Comparison of ENCODE assay signal across 10 mouse cellular contexts in the genomic region with DNA sequence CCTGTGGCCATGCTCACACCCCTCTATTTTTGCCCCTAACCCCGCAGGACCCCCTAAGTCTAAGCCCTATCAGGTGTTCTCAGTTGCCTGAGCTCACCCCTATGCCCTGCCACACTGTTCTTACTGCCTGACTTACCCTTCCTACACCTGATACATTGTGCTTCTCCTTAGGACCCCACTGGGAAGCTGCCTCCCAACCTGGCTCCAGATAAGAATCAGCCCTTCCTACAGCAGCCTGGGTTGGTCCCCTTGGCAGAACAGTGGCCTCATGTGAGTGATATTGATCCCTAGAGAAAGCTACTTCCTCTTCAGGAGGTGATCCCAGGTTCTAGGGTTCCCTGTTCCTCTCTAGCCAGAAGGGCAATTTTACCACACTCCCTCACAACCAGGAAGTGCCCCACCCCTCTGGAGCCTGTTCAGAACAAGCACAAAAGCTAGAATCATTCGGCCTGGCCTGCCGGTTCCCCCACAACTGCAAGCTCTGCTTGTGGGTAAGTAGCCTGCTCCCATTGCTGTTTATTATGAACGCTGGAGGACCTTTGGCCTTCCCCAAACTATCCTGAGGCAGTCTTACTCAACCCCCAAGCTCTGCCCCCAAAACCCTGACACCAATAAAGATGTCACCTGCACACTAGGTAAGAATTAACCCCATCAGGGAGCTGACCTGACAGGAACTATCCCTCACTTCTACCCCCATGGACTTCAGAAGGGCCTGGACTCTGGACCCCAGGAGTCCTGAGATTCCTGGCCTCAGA. TPM values are rescaled to one million over a fixed set of nuclear protein-coding genes. Genes with fewer than 3 reads are reported as not detected.
DNase-seq lines count a peak whose midpoint lies in the region; ATAC-seq and TF ChIP-seq lines count a peak whose summit lies in the region.
"Had no signal": no experiment of that assay in that cellular context is flagged by ENCODE, and none has a peak within 500 bp of the region (broad histone marks: within the 10 kb centered on the region; RNA-seq: fewer than 3 reads in every experiment).

TSS of gene Slc22a18 (plus strand) at position 390 of the 755 bp plus-strand sequence.

- H3K4me2 ChIP-seq in intestine, embryonic 15.5 days (replicated peaks), result peak within 1 kb of the TSS; percentile 38
- peak within 1 kb of the TSS; percentile 29 for H3K4me2 ChIP-seq in liver, embryonic 13.5 days
- peak within 1 kb of the TSS; percentile 49 for H3K4me2 ChIP-seq in stomach, postnatal 0 days (replicated peaks; ENCODE audit: low read depth)
- H3K4me2 ChIP-seq in hindbrain, embryonic 13.5 days, result no peak within 1 kb of the TSS
- H3K4me2 ChIP-seq: midbrain, embryonic 12.5 days had no signal

- peak; percentile 43 for DNase-seq in gastrocnemius, adult 18-20 months (ENCODE audit: low spot score)
- no peak for DNase-seq in gastrocnemius, adult 8-10 months (ENCODE audit: low spot score in 2 of 2)
- DNase-seq in liver, embryonic 13.5 days, result no peak
- peak; percentile 88 for DNase-seq in stomach, postnatal 0 days (ENCODE audit: low spot score)
- no peak for DNase-seq in cerebellum, postnatal 14 days
- DNase-seq in right cerebral cortex, postnatal 36 days (ENCODE audit: low spot score in 2 of 2), result no peak

- WGBS in intestine, embryonic 15.5 days, result 26% methylated on average over 4 of the region's 4 CpGs
- 24% methylated on average over 4 of the region's 4 CpGs for WGBS in liver, embryonic 13.5 days (ENCODE audit: insufficient replicate concordance)
- WGBS in stomach, postnatal 0 days, result 25% methylated on average over 4 of the region's 4 CpGs
- WGBS in hindbrain, embryonic 13.5 days, result 46% methylated on average over 4 of the region's 4 CpGs

- peak within 1 kb of the TSS; percentile 17 for H3K4me3 ChIP-seq in intestine, embryonic 15.5 days (replicated peaks)
- peak within 1 kb of the TSS; percentile 1; the same call in 1 of the 2 replicates for H3K4me3 ChIP-seq in liver, embryonic 13.5 days (replicated peaks)
- H3K4me3 ChIP-seq in stomach, postnatal 0 days (ENCODE audit: low read depth, low read length), result peak within 1 kb of the TSS; percentile 29
- no peak within 1 kb of the TSS for H3K4me3 ChIP-seq in hindbrain, embryonic 13.5 days
- H3K4me3 ChIP-seq: midbrain, embryonic 12.5 days had no signal

- no peak within 1 kb of the TSS for H3K9ac ChIP-seq in intestine, embryonic 15.5 days
- no peak within 1 kb of the TSS for H3K9ac ChIP-seq in liver, embryonic 13.5 days
- H3K9ac ChIP-seq in stomach, postnatal 0 days (ENCODE audit: low read length), result peak within 1 kb of the TSS; percentile 41
- no peak within 1 kb of the TSS for H3K9ac ChIP-seq in hindbrain, embryonic 13.5 days
- H3K9ac ChIP-seq: midbrain, embryonic 12.5 days had no signal

- H3K9me3 ChIP-seq in intestine, embryonic 15.5 days, result no peaks in the 10 kb centered on the region
- H3K9me3 ChIP-seq in liver, embryonic 13.5 days (replicated peaks), result no peaks in the 10 kb centered on the region
- no peaks in the 10 kb centered on the region for H3K9me3 ChIP-seq in stomach, postnatal 0 days (ENCODE audit: control insufficient read depth, low read length)
- no peaks in the 10 kb centered on the region for H3K9me3 ChIP-seq in hindbrain, embryonic 13.5 days
- H3K9me3 ChIP-seq: midbrain, embryonic 12.5 days had no signal

- peak; percentile 67 for ATAC-seq in intestine, embryonic 15.5 days
- ATAC-seq in liver, embryonic 13.5 days (ENCODE audit: low read depth), result no peak
- peak; percentile 70 for ATAC-seq in stomach, postnatal 0 days (ENCODE audit: low FRiP score, low TSS enrichment)
- no peak for ATAC-seq in hindbrain, embryonic 13.5 days (ENCODE audit: low FRiP score)

- peak within 1 kb of the TSS; percentile 29; the same call in 1 of the 2 replicates for H3K27ac ChIP-seq in intestine, embryonic 15.5 days
- no peak within 1 kb of the TSS for H3K27ac ChIP-seq in liver, embryonic 13.5 days
- peak within 1 kb of the TSS; percentile 86 for H3K27ac ChIP-seq in stomach, postnatal 0 days (replicated peaks)
- no peak within 1 kb of the TSS for H3K27ac ChIP-seq in hindbrain, embryonic 13.5 days
- H3K27ac ChIP-seq: midbrain, embryonic 12.5 days had no signal

- no peaks in the 10 kb centered on the region for H3K36me3 ChIP-seq in intestine, embryonic 15.5 days
- no peaks in the 10 kb centered on the region for H3K36me3 ChIP-seq in liver, embryonic 13.5 days
- H3K36me3 ChIP-seq in stomach, postnatal 0 days (ENCODE audit: control insufficient read depth, insufficient read depth, low read length), result no peaks in the 10 kb centered on the region
- H3K36me3 ChIP-seq in hindbrain, embryonic 13.5 days, result no peaks in the 10 kb centered on the region
- H3K36me3 ChIP-seq: midbrain, embryonic 12.5 days had no signal

- H3K27me3 ChIP-seq in intestine, embryonic 15.5 days (replicated peaks), result no peaks in the 10 kb centered on the region
- H3K27me3 ChIP-seq in liver, embryonic 13.5 days, result peaks cover 7% of the 10 kb centered on the region; the same call in 1 of the 2 replicates
- no peaks in the 10 kb centered on the region for H3K27me3 ChIP-seq in stomach, postnatal 0 days (ENCODE audit: control insufficient read depth, insufficient read depth, low read length)
- H3K27me3 ChIP-seq in hindbrain, embryonic 13.5 days, result peaks cover 14% of the 10 kb centered on the region

- TF ChIP-seq CTCF in stomach, postnatal 0 days (IDR thresholded peaks at IDR 0.05; ENCODE audit: low read depth), result no peak

- H3K4me1 ChIP-seq in intestine, embryonic 15.5 days (replicated peaks), result peaks cover 12% of the 10 kb centered on the region; the same call in 1 of the 2 replicates
- H3K4me1 ChIP-seq in liver, embryonic 13.5 days (replicated peaks), result peaks cover 9% of the 10 kb centered on the region
- H3K4me1 ChIP-seq in stomach, postnatal 0 days (replicated peaks; ENCODE audit: control insufficient read depth, insufficient read depth), result 0 out of 2 replicates have a peak, but pooled peaks cover 4% of the 10 kb centered on the region
- no peaks in the 10 kb centered on the region for H3K4me1 ChIP-seq in hindbrain, embryonic 13.5 days (replicated peaks)

- no peak for TF ChIP-seq EP300 in stomach, postnatal 0 days (optimal IDR thresholded peaks at IDR 0.05)

RNA-seq across cellular contexts. Expression of gene Slc22a18, which starts in this region (rescaled TPM):
- total RNA-seq in gastrocnemius, adult 18-20 months (2021), result under 1 TPM; 0.17 to 0.32 TPM
- under 1 TPM in 2 of 4 experiments, not detected in 2; 0.32 to 0.56 TPM for total RNA-seq in gastrocnemius, adult 8-10 months (2022)
- 11.4 and 13.4 TPM in 2 replicates for polyA plus RNA-seq in intestine, embryonic 15.5 days (2015; fragmentation: Nextera tagmentation; extraction: Ambion mirVana)
- 6.2 and 6.7 TPM in 2 replicates for polyA plus RNA-seq in liver, embryonic 13.5 days (2015; fragmentation: Nextera tagmentation; extraction: Ambion mirVana)
- polyA plus RNA-seq in stomach, postnatal 0 days (2015; fragmentation: Nextera tagmentation; extraction: Ambion mirVana), result 27.0 and 28.1 TPM in 2 replicates
- 0.60 and 0.78 TPM in 2 replicates for polyA plus RNA-seq in hindbrain, embryonic 13.5 days (2015; fragmentation: Nextera tagmentation; extraction: Ambion mirVana)
- polyA plus RNA-seq: C2C12 had no signal

Comparison
In these comparisons a context has a peak if more than half of its experiments do, and no peak if none do; other contexts are left out.
1. Peak in DNase-seq in gastrocnemius, adult 18-20 months; RNA of the gene not detected or under 1 TPM.
2. ATAC-seq: peak in intestine, embryonic 15.5 days (single experiment) and stomach, postnatal 0 days (single experiment); none in liver, embryonic 13.5 days (single experiment) and hindbrain, embryonic 13.5 days (single experiment).
3. H3K27ac ChIP-seq: peak in intestine, embryonic 15.5 days (single experiment) and stomach, postnatal 0 days (single experiment); none in liver, embryonic 13.5 days (single experiment) and hindbrain, embryonic 13.5 days (single experiment).